Mouse (Mus musculus): ENCODE results near the gene Bnipl.

- no peak for TF ChIP-seq CTCF (conservative IDR thresholded peaks at IDR 0.05; ENCODE audit: insufficient read depth, insufficient read length, low read depth, low read length)
- TF ChIP-seq POLR2A (IDR thresholded peaks at IDR 0.05; ENCODE audit: low read depth, low read length): no peak
Observed at GRCm38 (mm10) chr3:95283589-95283941, 32.6 kb upstream of the Bnipl start.

Data from kidney, adult 2 months (tissue).